Mouse (Mus musculus) urinary bladder, postnatal 4 days (tissue): ENCODE measurements at regions not wholly inside any gene's neighbourhood (a gene's known extent, or its start where the extent isn't known, plus 50 kb on each side); places are given as distances from the start of the nearest gene placed in this dataset.

ENCODE experiments used
- DNase-seq, 2 experiments: peaks; one replicate each; pipeline ENCODE4 v3.0.0; 2021 to 2022; ENCODE audit warnings: low spot score in 2 of 2

DNA sequence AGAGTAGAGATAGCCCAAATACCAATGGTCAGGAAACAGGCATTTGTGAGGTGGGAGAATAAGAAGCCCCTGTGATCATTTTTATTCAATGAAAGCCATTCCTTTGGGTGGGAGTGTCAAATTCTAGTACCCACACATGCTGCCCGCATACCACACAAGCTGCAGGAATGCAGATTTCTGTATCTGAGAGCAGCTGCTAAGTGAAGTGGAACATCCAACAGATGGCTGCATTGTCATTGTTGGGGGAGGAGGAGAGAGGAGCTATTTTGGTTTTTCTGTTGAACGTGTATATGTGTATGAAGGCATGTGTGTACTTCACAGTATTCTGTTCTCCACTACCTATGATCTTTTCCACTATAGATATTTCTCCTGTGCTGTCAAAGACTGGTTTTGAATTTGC lies 392.3 kb upstream of the Mef2c start:
- DNase-seq = no peak

DNA sequence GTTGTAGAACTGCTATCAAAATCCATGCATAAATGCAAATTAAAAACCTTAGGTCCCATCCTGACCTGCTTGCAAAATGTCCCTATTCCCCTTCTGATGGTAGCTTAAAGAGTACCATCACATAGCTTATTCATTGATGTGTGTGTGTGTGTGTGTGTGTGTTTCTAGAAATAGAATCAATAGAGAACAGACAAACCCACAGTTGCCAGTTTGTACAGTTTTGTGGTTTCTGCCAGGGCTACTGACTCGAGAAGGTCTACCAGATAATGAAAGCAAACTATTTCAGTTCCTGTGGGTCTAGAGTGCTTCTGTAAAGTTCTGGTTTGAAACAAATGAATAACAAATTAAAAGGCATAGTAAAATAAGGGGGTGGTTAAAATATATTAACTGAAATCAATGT lies 391.5 kb upstream of the Mef2c start:
- no peak for DNase-seq

DNA sequence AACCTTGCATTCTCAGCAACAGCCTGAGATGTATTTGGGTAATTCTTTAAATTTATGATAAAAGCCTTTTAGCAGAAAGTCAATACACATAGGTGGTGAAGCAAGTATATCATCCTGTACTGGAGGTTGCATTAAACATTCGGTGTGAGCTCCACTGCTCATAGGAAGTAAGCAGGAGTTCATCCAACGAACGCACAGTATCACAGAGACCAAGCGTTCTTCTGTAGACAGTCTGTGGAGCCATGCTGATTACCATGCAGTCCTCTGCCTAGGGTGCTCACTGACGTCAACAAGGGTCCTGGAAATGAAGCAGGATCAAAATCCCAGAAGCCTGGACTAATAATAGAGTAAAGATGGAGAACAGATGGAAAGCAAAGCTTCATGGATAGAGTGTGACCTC lies 391.1 kb upstream of the Mef2c start:
- no peak for DNase-seq

DNA sequence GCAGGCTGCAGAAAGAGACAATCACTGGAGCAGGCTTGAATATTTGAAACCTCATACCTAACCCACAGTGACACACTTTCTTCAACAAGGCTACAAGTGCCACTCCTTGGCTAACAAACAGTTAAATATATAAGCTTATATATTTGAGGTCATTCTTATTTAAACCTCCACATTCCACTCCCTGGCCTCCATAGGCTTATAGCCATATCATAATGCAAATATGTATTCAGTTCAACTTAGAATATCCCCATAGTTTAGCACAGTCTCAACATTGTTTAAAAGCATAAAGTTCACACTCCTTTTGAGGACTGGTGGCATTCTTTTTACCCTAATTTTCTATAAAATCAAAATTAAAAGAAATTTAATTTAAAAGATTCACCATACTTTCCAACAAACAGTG lies 390.0 kb upstream of the Mef2c start:
- DNase-seq = no peak

DNA sequence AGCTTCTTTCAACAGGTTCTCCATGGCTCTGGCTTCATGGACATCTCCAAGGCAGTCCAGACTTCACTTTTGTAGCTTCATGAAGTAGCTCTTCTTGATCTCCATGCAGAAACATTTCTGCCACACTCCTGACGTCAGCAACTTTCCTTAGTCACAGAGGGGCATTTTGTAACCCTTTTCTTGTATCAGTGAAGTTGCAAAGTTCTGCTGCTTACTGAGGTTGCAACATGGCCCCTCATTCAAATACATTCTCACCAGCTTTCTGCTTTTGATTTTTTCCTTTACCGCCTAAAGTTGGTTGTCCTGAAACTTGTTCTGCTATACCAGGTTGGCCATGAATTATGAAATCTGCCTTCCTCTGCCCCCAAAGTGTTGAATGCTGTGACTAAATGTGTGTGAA lies 389.4 kb upstream of the Mef2c start:
- no peak for DNase-seq

DNA sequence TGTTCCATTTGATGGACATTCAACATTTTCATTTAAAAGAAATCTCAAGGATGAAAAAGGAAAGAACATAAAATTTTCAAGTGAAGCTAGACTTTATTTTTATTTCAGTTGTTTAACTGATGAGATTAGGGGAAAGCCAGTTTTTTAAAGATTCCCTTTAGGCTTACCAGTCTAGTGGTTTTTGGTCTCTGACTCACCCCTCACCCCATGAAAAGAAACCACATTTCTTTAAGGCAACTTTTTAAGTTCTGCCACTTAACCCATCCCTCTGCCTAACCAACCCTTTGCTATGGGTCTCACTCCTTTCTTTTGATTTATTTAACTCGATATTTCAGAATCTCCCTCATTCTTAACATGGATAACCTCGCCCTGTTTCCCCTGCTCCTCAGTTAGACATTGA lies 388.1 kb upstream of the Mef2c start:
- DNase-seq = no peak

DNA sequence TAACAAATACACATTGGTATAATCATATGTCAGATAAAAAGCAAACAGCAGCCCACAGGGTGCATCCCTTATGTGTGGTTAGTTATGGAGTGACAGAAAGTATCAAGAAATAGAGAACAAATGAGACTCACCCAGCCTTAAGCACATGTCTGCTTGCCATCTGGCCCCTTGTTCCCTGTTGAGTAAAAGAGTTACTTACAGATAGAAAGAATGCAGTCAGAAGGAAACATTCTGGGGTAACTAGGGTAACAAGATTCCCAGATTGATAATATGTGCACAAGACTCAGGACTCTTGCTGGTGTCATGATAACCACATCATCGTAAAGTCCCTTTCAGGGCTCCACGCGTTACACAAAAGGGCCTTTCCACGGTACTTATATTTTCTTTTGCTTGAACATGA lies 383.5 kb upstream of the Mef2c start:
- DNase-seq = no peak

DNA sequence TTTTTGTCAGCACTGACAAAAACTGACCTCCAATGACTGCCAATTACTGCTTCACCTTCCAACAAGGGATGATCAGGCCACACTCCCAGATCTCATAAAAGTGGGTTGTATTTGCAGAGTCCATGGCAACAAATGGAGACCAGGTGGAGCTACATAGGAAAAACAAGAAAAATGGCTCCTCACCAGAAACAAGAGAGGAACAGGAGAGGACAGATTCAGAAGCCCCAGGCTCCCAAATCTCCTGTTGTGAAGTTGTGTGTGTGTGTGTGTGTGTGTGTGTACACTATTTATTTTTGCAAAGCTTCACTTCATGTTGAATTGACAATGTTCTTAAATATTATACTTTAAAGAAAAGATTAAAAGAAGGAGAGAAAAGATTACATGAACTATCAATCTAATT lies 380.2 kb upstream of the Mef2c start:
- no peak for DNase-seq

DNA sequence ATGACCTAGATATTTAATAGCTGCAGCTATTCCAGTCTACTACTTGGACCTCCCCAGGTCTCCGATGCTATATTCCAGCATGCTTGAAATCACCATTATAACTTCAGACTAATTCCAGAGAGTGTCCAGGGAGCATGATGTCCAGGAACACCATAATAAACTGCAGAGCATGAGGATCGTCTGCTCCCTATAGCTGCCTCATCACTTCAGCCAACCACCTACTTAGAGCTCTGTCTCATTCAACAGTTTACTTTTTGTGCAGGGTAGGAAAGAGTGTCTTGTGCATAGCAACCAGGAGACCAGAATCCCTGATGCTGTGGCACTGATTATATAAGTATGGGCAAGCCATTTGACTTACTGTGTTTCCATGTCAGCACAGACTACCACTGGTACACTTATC lies 379.2 kb upstream of the Mef2c start:
- DNase-seq = no peak

DNA sequence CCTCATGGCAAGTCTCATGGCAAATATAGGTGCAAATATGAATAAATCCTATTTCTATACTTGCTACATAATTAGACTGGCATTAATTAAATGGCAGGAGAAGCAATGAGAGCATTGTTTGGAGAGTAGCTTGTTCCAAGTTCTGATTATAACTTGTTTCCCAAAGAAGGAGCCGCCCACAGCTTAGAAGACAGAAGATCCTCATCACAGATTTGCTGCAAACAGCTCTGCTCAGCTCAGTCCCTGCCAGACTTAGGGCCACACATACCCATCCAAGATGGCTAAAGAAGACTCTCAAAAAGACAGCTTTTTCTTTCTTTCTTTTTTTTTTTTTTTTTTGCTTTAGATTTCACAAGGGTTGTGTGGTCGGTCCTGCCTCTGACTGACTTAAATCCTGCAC lies 377.4 kb upstream of the Mef2c start:
- no peak for DNase-seq

DNA sequence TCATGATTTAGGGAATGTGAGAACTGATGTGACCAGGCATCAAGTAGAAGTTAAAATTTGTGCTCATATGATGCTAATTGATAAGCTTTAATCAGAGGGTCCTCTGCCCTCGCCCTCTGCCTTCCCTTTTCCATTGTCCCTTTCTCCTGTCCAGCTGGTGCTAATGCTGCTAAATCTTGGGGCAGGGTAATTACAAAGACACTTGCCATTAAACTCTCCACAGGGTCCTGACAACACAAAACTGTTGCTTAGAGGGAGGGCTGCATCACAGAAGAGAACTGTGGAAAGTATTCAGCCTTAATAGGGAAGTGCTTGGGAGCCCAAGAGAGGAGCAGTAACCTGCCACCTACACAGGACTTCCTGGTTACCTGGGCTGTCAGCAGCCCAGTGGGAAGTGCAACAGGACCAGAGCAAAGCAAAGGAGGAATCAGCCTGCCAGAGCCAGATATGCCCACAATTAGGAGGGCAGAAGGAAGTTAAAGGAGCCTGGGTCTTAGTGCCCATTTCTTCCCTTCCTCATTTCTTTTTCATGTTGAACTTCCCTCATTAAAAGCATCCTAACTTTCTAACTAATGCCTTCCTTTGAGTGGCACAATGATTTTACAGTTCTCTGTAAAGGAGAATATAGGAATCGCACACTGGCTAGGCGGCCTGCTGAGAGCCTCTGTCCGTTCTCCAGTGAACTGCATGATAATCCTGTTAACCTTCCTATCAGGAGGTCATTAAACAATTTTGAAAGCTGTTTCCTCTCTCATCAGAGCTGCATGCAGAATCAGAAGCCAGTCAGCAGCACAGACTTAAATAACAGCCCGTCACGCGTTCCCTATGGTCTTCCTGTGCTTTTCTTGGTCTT lies 372.5 kb upstream of the Mef2c start:
- DNase-seq = no peak

DNA sequence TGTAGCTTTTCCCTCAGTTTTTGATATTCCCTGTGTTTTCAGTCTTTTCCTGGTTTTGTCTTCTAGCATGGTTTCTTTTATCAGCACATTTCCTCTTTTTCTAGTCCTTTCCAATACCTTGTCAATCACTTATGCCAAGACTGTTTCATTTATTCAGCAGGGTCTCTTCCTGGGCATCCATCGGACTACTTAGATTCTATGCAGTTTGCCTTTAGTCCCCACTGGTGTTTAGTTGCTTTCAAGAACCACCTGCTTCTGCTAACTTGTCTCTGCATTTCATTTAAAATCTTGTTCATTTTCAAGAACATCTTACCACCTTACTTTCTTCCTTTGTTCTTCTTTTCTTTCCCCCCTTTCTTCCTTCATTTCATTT lies 371.9 kb upstream of the Mef2c start:
- no peak for DNase-seq

DNA sequence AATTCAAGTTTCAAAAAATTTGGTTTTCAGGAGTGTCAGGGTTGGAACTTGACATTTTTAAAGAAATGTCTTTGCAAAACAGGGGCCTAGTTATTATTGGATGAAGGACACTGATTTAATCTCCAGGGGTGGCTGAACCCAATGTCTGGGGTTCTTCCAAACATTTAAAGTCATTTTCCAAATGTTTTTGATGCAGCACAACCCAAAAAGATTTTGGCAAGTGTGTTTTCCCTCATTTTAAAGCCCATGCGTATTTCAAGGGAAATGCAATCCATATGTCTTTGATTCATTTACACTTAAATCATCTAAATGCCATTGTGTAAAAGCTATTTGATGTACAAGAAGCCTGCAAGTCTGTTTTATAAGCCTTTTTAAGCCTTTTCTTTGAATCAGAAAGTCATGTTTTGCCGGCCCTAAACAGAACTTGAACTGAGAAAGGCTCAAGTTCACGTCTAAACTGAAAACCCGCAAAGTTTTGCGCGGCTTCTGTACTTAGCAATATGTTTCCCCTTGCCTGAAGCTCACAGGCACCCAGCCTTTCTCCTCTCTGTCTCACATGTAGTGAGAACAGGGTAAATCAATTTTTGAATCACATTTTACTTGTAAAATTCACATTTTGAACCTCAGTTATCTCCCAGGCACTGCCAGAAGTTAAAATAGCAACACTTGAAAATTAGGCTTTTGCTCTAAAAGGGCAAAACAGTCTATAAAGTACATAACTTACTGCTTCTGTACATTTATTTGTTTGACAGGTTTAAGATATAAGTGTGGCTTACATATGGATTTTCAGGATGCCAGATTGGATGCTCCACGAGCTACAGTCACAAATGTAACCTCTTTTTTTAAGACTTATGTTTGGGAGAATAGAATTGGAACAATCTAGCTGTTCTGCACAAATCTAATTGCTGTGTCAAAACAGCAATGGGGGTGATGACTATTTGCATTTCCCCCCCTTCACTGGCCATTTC lies 370.9 kb upstream of the Mef2c start:
- DNase-seq = no peak

DNA sequence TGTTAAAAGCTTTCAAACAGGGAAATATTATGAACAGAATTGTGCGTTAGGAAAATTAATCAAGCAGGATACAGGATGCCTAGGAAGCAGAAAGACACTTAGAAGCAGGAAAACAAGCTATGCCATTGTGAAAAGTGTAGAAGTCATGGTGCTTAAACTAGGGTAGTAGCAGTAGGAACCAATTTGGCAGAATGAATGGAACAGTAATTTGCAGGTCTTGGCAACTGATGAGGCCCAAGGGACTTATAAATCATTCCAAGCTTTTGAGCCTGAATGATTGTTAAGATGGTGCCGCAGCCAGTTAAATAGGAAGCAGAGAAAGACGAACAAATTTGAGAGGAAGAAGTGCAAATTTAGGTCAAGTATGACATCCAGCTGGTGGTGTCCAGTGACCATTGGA lies 360.5 kb upstream of the Mef2c start:
- no peak for DNase-seq

DNA sequence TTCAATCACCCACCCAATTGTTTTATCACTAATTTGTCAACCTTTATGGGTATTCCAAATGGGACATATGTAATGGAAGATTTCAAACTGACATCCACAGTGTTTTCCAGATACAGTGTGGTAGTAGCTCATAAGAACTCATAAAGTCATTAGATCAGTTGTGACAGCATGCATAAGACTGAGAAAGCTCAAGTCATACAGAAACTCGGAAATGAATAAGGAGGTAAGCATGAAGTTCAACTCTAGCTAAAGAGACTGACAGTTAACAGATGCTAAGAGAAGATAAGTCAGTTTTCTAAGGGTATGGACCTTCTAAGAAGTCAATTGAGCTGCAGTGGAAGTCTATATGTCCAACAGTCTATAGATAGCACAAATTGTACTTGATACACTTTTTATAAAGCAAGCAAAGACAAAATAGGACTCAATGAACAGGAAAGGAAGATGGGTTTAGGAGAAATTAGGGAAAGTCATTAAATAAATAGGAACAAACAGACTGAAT lies 349.2 kb upstream of the Mef2c start:
- no peak for DNase-seq

DNA sequence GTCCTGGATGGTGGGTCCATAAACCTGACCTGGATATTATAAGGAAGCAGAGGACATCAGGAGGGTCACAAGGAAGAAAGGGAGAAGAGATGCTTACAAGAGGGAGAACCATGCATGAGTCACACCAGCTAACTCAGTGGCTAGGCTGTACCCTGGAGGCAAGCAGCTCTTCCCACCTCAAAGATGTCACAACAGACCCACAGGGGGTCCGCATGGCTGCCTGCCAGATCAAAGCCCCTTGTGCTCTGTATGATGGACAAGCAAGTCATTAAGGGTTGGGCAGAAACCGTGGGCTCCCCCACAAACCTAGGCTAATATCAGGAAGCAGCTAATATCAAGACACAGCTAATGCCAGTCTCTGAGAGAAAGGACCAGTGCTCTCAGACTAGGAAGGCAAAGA lies 343.9 kb upstream of the Mef2c start:
- peak in 1 of 2 experiments; percentile 51 for DNase-seq

DNA sequence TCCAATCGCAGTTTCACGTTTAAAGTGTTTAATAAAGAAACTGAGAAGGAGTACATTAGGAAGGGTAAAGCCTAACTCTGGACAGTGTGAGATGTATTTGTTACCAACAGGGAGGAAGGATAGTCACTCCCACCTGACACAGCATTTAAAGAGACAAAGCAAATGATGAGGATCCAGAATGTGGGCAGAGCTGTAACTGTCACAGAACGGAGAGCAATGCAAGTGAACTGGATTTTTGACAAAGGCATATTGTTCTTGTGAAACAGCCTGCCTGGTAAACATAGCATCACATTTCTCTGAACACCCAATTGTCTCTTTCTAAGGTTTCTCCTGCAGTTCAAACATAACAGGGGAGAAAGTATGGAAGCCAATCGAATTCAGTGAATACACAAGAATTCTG lies 341.1 kb upstream of the Mef2c start:
- no peak for DNase-seq

DNA sequence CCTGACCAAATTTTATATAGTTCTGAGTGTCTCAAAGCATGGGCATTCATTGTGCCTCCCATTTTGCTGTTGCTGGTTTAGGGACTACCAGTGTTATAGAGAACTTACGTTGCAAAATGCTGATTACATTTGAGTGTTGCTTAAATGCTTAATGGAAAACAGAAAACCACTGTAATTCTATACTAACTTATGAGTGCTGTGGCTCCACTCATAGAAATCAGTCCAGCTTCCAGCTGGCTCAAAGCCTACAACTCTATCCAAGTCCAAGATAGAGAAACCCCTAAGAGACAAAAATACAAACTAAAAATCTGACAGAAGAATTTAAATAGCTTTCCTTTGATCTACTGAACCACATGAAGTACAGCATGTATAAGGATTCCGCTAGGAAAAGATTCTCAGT lies 328.7 kb upstream of the Mef2c start:
- no peak for DNase-seq

DNA sequence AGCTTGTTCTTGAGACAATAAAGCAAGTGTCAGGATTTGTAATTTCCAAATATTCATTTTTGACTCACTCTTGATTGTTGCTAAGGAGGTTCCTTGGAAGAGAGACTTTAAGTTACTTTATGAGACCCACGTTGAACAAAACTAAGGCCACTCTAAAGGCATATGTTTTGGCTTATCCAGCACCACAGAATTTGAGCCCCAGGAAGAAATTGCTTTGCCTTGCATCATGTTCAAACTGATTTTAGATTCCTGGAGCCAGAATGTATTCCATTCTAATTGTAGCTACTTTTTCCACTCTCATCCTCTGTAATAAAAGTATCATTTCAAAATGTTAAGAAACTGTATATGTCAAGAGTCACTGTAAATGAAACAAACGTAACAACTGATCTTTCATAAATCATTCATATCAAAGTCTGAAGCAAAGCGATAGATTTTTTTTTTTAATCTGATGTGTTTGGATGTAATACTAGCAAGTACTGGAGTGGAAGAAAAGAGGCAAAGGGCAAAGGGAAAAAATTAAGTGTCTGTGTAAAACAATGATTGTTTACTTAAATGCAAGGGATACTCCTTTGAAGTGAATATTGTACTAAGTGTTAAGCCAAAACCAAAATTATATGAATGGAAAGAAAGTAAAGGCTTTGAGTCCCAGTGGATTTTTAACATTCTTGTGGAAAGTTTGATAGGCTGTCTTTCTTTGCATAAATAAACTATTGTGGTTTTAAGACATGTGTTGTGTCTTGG lies 301.7 kb upstream of the Mef2c start:
- DNase-seq = no peak

DNA sequence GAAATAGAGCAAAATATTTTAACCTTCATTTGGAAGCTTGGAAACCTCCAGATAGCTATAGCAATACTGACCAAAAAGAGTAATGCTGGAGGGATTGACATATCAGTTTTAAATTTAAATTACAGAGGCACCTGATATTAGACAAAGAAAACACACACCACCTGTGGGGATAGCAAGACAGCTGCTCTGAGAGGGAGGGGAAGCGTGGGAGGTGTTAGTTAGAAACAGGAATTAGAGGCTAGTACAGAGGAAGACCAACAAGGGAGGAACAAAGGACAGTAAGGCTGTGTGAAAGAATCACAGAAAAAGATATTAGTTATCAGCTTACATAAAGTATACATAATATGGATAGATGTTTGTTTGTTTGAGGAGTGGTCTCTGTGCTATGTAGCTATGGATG lies 297.2 kb upstream of the Mef2c start:
- no peak for DNase-seq

DNA sequence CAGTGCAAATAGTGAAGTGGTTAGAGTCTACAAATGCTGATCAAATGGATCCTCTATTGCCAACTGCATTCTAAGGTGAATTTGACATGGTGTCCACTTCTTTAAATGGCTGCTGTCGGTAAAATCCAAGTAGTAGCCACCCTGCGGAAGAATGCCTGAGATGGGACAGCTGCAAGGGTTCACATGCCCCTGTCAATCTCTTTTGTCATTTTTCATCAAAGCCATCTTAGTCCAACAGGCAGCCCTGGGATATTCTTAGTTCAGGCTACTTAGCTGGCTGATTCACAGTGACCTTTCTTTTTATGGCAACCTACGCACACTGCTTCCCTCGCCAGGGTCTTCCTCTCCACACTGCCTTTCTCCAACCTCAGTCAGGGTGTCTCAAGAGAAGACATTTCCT lies 296.3 kb upstream of the Mef2c start:
- no peak for DNase-seq

DNA sequence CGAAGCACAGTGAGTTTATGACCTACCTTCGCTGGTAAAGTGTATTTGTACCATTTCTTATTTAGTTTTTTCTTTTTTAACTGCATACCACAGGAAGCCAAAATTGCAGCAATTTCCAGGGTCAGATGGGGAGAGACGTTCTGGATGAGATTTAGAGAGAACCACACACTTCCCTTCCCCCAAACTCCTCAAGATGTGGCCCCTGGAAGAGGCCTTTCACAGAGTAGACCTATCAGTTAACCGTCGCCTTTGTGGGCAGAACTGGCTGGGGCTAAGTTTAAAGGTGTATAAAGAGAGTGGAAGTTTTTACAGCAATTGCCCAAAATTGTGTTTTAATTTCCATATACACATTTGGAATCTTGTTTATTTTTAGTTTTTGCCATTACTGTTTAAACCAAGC lies 295.7 kb upstream of the Mef2c start:
- DNase-seq = no peak
